Mouse (Mus musculus): ENCODE measurements around the gene Als2cl.

Gene Als2cl

DNA sequence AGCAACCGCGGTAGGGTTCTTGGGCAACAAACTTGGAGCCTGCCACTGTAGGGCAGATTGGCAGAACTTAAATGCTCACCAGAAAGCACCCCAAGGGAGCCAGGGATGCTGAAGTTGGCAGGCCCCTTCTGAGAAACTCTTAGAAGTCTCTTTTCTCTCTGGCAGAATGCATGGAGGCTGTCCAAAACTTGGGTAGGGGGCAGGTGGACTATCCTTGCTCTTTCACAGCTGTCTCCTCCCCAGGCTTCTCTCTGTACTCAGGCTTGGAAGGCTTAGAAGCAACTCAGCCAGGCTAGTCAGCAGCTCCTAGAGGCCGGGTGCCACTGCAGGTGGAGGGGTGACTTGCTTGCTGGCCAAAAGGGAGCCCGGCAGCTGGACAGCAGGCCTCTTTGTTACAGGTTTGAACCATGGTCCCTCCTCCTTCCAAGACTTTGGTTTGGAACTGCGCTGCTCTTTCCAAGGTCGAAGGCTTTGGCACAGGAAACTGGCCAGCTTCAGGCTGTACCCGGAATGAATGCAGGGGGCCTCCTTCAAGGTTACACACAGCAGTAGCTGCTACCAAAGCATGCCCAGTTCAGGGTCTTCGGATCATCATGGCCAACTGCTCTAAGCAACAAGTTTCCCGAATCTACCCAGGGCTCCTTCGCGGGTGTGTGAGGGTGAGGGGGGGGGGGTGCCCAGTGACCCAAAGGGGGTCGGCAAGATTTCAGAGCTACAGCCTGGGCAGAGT is at the start of gene Als2cl:
TSS of gene Als2cl (plus strand) at position 680 of the 730 bp plus-strand sequence.
- no peak for DNase-seq (ENCODE audit: low spot score in 2 of 2)

- peak in 1 of 2 experiments; percentile 24 for DNase-seq (ENCODE audit: low spot score in 2 of 2)
These were observed 46.6 kb upstream of the Als2cl start for GRCm38 (mm10) chr9:110833021-110833420.

DNA sequence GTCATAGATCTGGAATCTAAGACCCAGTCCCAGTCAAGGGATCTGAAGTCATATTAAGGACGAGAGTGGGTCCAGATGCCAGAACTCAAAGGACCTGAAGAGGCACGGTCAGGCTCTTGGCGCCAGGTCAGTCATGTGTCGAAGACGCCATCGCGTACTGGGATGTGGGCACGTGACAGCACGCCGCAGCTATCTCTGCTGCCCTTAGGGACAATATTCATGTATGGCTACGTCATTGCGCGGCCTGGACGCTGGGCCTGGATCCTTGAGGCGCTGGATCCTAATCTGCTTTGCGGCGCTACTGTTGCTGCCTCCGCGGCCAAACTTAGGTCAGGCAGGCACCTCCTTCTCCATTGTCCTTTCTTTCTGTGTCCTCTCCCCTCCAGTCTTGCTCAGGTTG is 45.3 kb upstream of the Als2cl start, which contains the start of gene Prss45:
TSS of gene Prss45 (plus strand) at position 178 of the 400 bp plus-strand sequence.
- no peak for DNase-seq (ENCODE audit: low spot score in 2 of 2)

DNA sequence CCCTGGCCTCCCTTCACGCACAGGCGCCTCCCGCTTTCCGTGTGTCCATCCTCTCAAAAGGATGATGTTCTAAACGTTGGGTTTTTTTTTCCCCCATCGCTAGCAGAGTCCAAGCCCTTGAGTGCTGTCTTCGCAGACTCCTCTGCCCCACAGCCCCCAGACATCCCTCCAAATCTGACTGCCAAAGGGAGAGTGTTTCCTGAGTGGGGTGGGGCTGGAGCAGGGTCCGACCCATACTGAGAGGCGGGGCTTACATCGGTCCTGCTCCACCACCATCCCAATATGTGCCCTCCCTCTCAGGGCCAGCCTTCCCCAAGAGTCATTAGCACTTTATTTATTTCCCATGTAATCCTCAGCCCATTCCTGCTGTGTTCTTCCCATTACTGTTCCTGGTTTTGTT is 44.7 kb upstream of the Als2cl start:
- DNase-seq (ENCODE audit: low spot score in 2 of 2): no peak

DNA sequence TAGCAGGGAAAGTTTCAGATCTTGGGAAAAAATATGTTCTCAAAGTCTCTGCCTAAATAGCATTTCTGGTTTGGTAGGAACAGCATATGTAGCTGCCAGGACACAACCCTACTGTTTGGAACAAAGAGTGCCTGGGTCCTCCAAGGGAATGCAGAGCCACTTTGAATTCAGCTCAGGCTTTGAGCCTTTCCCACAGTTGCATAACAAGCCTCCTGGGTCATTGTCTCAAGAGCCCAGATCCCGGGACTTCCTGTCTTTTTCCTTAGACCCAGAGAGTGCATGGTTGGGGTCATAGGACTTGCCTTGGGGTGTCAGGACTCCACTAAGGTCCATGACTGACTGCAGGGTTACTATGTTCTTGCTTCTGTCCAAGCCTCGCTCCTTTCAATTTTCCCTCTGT is 43.6 kb upstream of the Als2cl start:
- no peak for DNase-seq (ENCODE audit: low spot score in 2 of 2)

DNA sequence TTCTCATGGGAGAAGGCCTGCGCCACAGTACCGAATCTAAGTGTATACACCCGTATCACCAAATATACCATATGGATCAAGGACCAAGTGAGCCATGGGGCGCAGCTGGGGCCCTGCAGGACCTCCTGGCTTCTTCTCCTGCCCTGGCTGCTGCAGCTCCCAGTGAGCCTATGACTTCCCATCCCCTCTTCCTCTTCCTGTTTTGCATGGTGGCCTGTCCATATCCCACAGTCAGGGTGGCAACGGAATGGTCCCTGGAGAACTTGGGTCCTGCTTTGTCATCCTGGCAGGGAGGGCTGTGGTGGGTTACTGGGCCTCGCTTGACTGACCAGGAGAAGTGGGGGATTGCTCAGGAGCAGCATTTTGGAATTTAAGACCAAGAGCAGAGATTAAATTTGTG is 38.8 kb upstream of the Als2cl start:
- no peak for DNase-seq (ENCODE audit: low spot score in 2 of 2)

DNA sequence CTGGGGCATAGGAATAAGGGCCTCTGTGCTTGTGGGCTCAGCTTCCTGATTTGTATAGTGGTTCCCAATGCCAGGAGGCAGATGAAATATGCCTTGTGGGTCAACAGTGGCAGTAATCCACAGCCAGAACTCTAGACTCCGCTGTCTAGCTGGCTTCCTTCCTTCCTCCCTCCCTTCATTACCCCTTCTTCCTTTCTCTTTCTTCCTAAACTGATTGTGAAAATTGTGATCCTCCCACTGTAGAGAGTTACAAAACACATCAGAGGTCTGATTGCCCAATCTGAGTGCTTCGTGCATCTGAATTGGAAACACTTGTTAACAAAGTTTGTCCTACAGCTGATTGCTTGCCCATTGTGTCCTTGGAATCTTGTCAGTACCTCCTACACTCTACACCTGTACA is 38.2 kb upstream of the Als2cl start:
- DNase-seq (ENCODE audit: low spot score in 2 of 2): no peak

GRCm38 (mm10) chr9:110844206-110844605 is 35.5 kb upstream of the Als2cl start, which contains the start of gene Prss46:
TSS of gene Prss46 (plus strand) at chr9:110844506.
- DNase-seq (ENCODE audit: low spot score in 2 of 2): no peak

- DNase-seq (ENCODE audit: low spot score in 2 of 2): no peak
These were observed 30.5 kb upstream of the Als2cl start for GRCm38 (mm10) chr9:110849162-110849561.

- no peak for DNase-seq (ENCODE audit: low spot score in 2 of 2)
These were observed 23.8 kb upstream of the Als2cl start for GRCm38 (mm10) chr9:110855903-110856302.

- DNase-seq (ENCODE audit: low spot score in 2 of 2): no peak
These were observed 22.8 kb upstream of the Als2cl start for GRCm38 (mm10) chr9:110856920-110857319.

DNA sequence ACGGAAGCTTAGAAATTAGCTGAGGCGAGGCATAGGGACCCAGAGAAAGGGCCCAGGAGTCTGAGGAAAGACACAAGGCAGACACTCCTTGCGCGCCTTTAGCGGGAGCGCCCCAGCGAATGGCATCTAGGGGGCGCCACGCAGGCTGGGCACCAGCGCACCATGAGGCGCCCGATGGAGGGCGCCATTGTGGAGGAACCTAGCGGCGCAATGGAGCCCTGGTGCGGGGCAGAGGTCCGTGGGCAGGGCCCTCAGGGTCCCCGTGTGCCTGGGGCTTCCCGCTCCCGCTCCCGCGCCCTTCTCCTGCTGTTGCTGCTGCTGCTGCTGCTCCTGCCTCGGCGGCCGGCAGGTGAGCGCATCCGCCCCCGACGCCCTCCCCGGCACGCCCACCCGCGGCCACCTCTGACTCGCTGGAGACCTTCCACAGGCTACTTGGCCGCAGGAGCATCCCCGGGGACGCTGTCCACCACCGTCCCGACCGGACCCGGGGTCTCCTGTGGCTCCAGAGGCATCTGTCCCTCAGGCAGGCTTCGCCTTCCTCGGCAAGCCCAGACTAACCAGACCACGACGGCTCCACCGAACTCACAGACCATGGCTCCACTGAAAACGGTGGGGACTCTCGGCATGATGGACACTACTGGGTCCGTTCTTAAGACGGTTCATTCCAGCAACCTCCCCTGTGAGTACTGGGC is 21.7 kb upstream of the Als2cl start, which contains the start of gene Prss50:
TSS of gene Prss50 (plus strand) at position 187 of the 692 bp plus-strand sequence.
- DNase-seq (ENCODE audit: low spot score in 2 of 2): peak; percentile 24 to 62

- no peak for DNase-seq (ENCODE audit: low spot score in 2 of 2)
These were observed 21.1 kb upstream of the Als2cl start for GRCm38 (mm10) chr9:110858523-110858922.

DNA sequence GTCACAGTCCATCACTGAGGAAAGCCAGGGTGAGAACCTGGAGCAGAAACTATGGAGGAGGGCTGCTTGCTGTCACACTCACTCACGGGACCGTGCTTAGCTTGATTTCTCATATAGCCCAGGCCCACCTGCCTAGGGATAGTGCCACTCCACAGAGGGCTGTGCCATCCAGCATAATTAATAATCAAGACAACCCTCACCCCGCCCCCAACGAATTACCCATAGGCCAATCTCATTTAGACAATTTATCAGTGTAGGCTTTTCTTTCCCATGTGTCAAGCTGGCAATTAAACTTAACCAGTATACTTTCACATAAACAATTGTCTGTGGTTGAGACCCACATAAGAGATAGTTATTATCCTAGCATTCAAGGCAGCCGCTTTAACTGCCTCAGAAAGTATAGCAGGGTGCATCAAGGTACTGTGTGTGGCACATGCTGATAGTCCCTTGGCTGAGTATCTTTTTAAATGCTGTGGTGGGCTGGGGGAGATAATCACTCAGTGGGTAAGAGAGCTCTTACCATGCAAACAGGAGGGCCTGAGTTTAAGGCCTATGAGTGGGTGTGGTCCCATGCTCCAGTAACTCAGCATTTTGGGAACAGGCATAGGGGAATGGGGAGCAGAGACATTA is 20.6 kb upstream of the Als2cl start:
- DNase-seq (ENCODE audit: low spot score in 2 of 2): no peak

DNA sequence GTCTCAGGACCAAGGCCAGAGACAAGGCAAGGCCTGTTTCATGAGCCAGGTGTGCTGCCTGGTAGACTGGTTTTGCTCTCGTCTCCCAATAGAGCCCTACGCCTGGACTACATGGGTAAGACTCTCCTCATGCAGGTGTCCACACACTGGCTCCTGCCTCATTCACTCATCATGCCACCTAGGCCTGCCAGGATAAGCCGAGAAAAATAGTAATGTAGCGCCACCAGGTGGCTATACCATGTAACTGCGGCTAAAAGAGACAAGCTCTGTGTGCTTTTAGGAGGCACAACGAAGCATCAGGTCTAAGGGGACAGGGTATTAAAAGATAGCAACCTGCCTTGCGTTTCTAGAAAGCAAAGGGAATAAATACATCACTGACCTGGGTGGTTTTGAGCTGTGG is 8.6 kb upstream of the Als2cl start:
- peak in 1 of 2 experiments; percentile 63 for DNase-seq (ENCODE audit: low spot score in 2 of 2)

- DNase-seq (ENCODE audit: low spot score in 2 of 2): no peak
These were observed 5.7 kb upstream of the Als2cl start for GRCm38 (mm10) chr9:110873681-110874659.

GRCm38 (mm10) chr9:110874660-110875191 is 4.9 kb upstream of the Als2cl start:
- DNase-seq (ENCODE audit: low spot score in 2 of 2): no peak

GRCm38 (mm10) chr9:110875288-110875695 is 4.4 kb upstream of the Als2cl start:
- no peak for DNase-seq (ENCODE audit: low spot score in 2 of 2)

DNA sequence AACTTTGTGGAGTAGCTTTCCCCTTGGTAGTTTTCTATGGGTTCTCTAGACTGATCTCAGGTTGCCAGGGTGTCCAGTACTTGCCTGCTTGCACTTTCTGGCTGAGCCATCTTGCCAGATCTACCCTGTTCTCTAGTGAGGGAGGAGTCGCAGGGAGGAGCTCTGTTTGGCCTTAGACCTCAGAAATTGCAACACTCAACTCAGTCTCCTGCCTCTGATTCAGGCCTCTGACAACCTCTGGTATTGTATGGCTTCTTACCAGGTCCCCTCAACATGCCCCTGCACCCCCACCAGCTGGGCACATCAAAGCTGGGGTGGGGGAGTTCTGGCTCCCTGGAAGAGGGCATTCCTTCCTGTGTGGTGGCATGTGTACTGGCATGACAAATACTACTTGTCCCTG is 2.3 kb upstream of the Als2cl start:
- no peak for DNase-seq (ENCODE audit: low spot score in 2 of 2)

GRCm38 (mm10) chr9:110877888-110878287 is 1.8 kb upstream of the Als2cl start:
- DNase-seq (ENCODE audit: low spot score in 2 of 2): no peak

DNA sequence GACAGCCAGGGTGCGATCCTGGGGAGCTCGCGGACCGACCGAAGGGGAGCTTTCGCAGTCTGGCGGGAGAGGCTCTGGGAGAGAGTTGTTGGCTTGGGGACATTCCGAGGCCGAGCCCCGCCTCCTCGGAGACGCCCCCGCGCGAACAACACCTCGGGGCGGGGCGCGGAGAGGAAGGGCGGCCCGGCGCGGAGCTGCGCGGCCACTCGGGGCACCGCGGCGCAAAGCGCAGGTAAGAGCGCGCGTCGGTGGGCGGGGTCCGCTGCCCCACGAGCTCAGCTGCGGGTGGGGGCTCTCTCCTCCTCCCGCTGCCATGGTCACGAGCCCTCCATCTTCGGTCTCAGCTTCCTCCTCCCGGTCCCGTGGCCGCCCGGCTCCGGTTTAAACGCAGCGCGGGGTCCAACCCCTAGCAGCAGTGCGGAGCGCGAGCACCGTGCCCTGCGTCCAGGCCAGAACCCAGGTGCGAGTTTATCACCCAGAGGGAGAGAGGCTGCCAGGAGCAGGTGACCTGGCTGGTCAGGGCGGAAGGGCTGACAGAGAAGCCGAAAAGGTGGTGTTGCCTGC is 410 bp downstream of the Als2cl start, which contains the start of gene Tmie:
TSS of gene Tmie (minus strand) at position 116 of the 564 bp plus-strand sequence.
- peak in 1 of 2 experiments; percentile 49 for DNase-seq (ENCODE audit: low spot score in 2 of 2)
